Mouse (Mus musculus) WW6 (cell line): ENCODE results near the gene Ankmy1.

Experiments used
- DNase-seq: peaks from one replicate; pipeline ENCODE4 v3.0.0-alpha.2; 2013; ENCODE audit warnings: low read depth, low spot score

Gene Ankmy1

GRCm38 (mm10) chr1:92830626-92831187 lies 72.0 kb downstream of the Ankmy1 start:
- no peak for DNase-seq

- DNase-seq = no peak
Measured at GRCm38 (mm10) chr1:92815756-92816294, 86.9 kb downstream of the Ankmy1 start.

- DNase-seq = no peak
Measured at GRCm38 (mm10) chr1:92815100-92815499, 87.6 kb downstream of the Ankmy1 start.

GRCm38 (mm10) chr1:92814319-92814718 lies 88.4 kb downstream of the Ankmy1 start:
- DNase-seq = no peak
